Mouse (Mus musculus) lung, embryonic 16.5 days (tissue): ENCODE data around the gene Sbsn. TPM values are rescaled to one million over a fixed set of nuclear protein-coding genes. Genes with fewer than 3 reads are reported as not detected.

Source experiments
- ATAC-seq: fragments of 200-750 bp; cut with Nextera tagmentation; 2 replicates; pipeline ENCODE4 v1.8.0; 2017; ENCODE audit warnings: low read depth, mild to moderate bottlenecking, moderate library complexity
- H3K27ac ChIP-seq: fragments of 300-500 bp; sonication (generic); 2 replicates; pipeline ENCODE4 v1.5.1; 2014; ENCODE audit warnings: mild to moderate bottlenecking, control low read depth, low read length
- H3K27me3 ChIP-seq: fragments of 300-500 bp; sonication (generic); 2 replicates; pipeline ENCODE4 v1.6.1; 2014; ENCODE audit warnings: low read depth, low read length, mixed read lengths; ENCODE audit not compliant: control insufficient read depth, insufficient read depth
- H3K36me3 ChIP-seq: fragments of 300-500 bp; sonication (generic); 2 replicates; pipeline ENCODE4 v1.6.1; 2014; ENCODE audit warnings: low read length; ENCODE audit not compliant: control insufficient read depth, insufficient read depth
- H3K4me1 ChIP-seq: fragments of 300-500 bp; sonication (generic); replicated peaks from 2 replicates; pipeline ENCODE4 v1.6.1; 2014; ENCODE audit warnings: low read length, mixed read lengths; ENCODE audit not compliant: control insufficient read depth, insufficient read depth
- H3K4me2 ChIP-seq: fragments of 300-500 bp; sonication (generic); 2 replicates; pipeline ENCODE4 v1.6.1; 2014; ENCODE audit warnings: low read depth, low read length, control low read depth
- H3K4me3 ChIP-seq: fragments of 300-500 bp; sonication (generic); 2 replicates; pipeline ENCODE4 v1.5.1; 2014; ENCODE audit warnings: mild to moderate bottlenecking, low read length, control low read depth
- H3K9ac ChIP-seq: fragments of 300-500 bp; sonication (generic); 2 replicates; pipeline ENCODE4 v1.6.1; 2014; ENCODE audit warnings: low read length, control low read depth
- H3K9me3 ChIP-seq: fragments of 300-500 bp; sonication (generic); 2 replicates; pipeline ENCODE4 v1.6.1; 2016; ENCODE audit warnings: low read length; ENCODE audit not compliant: control insufficient read depth
- WGBS: fragments of 180-500 bp; shearing (Covaris S2); extraction: QIAGEN DNeasy Blood & Tissue Kit; methylation state at CpG from one replicate; pipeline ENCODE4 v1.1.7; 2014; 5-methylcytosine and 5-hydroxymethylcytosine counted together
- polyA plus RNA-seq: library from polyadenylated mRNA; unstranded; fragments of >200 nt; fragmentation: Nextera tagmentation; extraction: Ambion mirVana; gene quantifications from 2 replicates; pipeline ENCODE4 v1.2.1, GENCODE M21; 2015

The Sbsn gene
- 1.5 and 2.6 TPM in 2 replicates for polyA plus RNA-seq

DNA sequence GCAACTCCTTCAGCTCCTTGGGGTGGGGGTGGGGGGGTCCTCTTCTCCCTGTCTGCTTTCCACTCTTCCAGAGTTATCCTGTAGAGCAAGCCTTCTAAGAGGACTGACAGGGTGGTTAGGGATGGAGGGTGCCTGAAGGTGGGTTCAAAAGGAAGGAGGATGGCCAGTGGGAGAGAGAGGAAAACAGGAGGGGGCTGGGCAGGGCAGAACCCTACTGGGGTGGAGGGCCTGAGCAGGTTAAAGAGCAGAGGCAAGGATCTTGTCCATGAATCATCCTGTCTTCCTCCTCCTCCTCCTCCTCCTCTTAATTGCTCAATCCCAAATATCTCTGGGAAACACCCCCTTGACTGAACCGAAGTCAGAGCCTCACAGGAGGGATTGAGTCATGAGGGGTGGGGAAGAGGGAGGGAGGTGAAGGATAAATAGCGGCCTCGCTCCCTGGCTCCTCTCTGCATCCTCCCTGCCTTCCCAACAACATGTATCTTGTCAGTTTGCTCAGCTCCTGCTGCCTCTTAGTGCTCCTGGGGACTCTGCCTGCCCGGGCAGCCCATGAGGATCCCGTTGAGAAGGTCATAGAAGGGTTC, at the start of gene Sbsn:
Gene Sbsn, plus strand, starts transcription at position 386 of the 584 bp plus-strand sequence.
- H3K9me3 ChIP-seq: peaks cover 5% of the 10 kb centered on the region
- no peak within 1 kb of the TSS for H3K4me3 ChIP-seq
- no peak for ATAC-seq
- 32% methylated on average over 5 of the region's 5 CpGs for WGBS
- peaks cover 4% of the 10 kb centered on the region for H3K36me3 ChIP-seq
- H3K27ac ChIP-seq: no peak within 1 kb of the TSS
- no peaks in the 10 kb centered on the region for H3K4me1 ChIP-seq
- no peaks in the 10 kb centered on the region for H3K27me3 ChIP-seq
- H3K9ac ChIP-seq: no peak within 1 kb of the TSS
- H3K4me2 ChIP-seq: no peak within 1 kb of the TSS

GRCm38 (mm10) chr7:30706214-30706882, 44.9 kb upstream of the Sbsn start:
- no peak overlapping the region for H3K27ac ChIP-seq
- 38% methylated on average over 8 of the region's 8 CpGs for WGBS
- H3K9ac ChIP-seq: no peak overlapping the region
- H3K4me3 ChIP-seq: no peak overlapping the region
- H3K4me1 ChIP-seq: no peaks in the 10 kb centered on the region; the same call in 1 of the 2 replicates
- H3K36me3 ChIP-seq: no peaks in the 10 kb centered on the region
- H3K27me3 ChIP-seq: no peaks in the 10 kb centered on the region
- no peak for ATAC-seq
- H3K4me2 ChIP-seq: no peak overlapping the region
- H3K9me3 ChIP-seq: no peaks in the 10 kb centered on the region

DNA sequence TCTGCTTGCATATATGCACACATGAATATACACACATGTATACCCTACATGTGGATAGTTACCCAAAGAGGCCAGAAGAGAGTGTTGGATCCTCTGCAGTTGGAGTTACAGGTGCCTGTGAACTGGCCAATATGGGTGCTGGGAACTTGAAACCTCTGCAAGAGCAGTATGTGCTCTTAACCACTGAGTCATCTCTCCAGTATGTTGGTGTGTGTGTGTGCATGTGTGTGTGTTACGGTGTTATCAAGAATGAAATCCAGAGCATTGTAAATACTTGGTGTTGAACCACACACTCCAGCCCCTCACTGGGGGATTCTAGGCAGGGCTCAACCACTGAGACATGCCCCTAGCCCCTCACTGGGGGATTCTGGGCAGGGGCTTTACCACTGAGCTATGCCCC, 43.8 kb upstream of the Sbsn start:
- WGBS: 67% methylated on average over 1 of the region's 1 CpGs
- Histone ChIP-seq H3K9me3 (no peaks in the 10 kb centered on the region), H3K4me2 (no peak overlapping the region), H3K27me3 (no peaks in the 10 kb centered on the region), H3K9ac (no peak overlapping the region), H3K4me3 (no peak overlapping the region), H3K27ac (no peak overlapping the region), H3K36me3 (no peaks in the 10 kb centered on the region), H3K4me1 (no peaks in the 10 kb centered on the region; the same call in 1 of the 2 replicates)
- ATAC-seq: no peak

- 85% methylated on average over 3 of the region's 3 CpGs for WGBS
Observed at GRCm38 (mm10) chr7:30711942-30712341, 39.3 kb upstream of the Sbsn start, which contains the start of gene Atp4a. Gene Atp4a (plus strand): TSS chr7:30712209.

GRCm38 (mm10) chr7:30717006-30717715, 34.1 kb upstream of the Sbsn start:
- H3K4me1 ChIP-seq: peaks cover 2% of the 10 kb centered on the region; the same call in 1 of the 2 replicates
- H3K27me3 ChIP-seq: peaks cover 16% of the 10 kb centered on the region
- peak overlapping the region; percentile 52 for H3K4me2 ChIP-seq
- peak; percentile 93 for ATAC-seq
- H3K27ac ChIP-seq: no peak overlapping the region
- H3K9me3 ChIP-seq: no peaks in the 10 kb centered on the region
- H3K36me3 ChIP-seq: no peaks in the 10 kb centered on the region
- WGBS: 2% methylated on average over 43 of the region's 43 CpGs
- peak overlapping the region; percentile 22; the same call in 1 of the 2 replicates for H3K9ac ChIP-seq
- H3K4me3 ChIP-seq: peak overlapping the region; percentile 38

More at GRCm38 (mm10) chr7:30711942-30712341, 39.3 kb upstream of the Sbsn start, which contains the start of gene Atp4a:
- Histone ChIP-seq H3K4me3 (no peak within 1 kb of the TSS), H3K9me3 (no peaks in the 10 kb centered on the region), H3K36me3 (no peaks in the 10 kb centered on the region), H3K27me3 (peaks cover 10% of the 10 kb centered on the region), H3K4me2 (no peak within 1 kb of the TSS), H3K4me1 (peaks cover 1% of the 10 kb centered on the region; the same call in 1 of the 2 replicates), H3K9ac (no peak within 1 kb of the TSS), H3K27ac (no peak within 1 kb of the TSS)
- ATAC-seq: no peak

DNA sequence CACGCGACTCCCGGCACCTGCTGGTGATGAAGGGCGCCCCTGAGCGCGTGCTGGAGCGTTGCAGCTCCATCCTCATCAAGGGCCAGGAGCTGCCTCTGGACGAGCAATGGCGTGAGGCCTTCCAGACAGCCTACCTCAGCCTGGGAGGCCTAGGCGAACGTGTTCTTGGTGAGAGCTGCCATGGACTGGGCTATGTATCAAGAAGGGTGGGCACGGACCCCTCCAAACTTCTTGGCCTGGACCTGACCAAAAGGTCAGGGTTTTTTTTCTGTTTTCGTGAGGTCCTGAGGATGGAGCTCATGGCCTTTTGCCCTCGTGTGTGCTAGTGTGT, 33.6 kb upstream of the Sbsn start:
- Histone ChIP-seq H3K36me3 (no peaks in the 10 kb centered on the region), H3K9ac (peak overlapping the region; percentile 22; the same call in 1 of the 2 replicates), H3K27me3 (peaks cover 16% of the 10 kb centered on the region), H3K4me1 (peaks cover 2% of the 10 kb centered on the region; the same call in 1 of the 2 replicates), H3K9me3 (no peaks in the 10 kb centered on the region), H3K27ac (no peak overlapping the region), H3K4me2 (peak overlapping the region; percentile 52), H3K4me3 (peak overlapping the region; percentile 38)
- WGBS: 12% methylated on average over 14 of the region's 14 CpGs
- ATAC-seq: no peak

DNA sequence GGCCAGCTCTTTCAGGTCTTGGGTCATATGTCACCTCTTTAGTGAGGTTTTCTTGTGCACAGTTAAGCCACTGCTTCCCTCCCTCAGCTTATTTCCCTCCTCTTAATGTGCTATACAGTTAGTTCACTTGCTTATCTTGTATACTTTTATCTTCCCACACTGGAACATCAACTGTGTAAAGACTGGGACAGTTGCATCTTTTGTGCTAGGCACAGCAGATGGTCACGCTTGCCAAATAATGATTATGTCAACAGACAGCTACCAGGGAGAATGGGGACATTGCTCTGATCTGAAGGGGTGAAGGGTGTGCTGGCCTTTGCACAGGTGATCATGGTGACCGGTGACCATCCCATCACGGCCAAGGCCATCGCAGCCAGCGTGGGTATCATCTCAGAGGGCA, 31.6 kb upstream of the Sbsn start:
- 86% methylated on average over 5 of the region's 5 CpGs for WGBS

DNA sequence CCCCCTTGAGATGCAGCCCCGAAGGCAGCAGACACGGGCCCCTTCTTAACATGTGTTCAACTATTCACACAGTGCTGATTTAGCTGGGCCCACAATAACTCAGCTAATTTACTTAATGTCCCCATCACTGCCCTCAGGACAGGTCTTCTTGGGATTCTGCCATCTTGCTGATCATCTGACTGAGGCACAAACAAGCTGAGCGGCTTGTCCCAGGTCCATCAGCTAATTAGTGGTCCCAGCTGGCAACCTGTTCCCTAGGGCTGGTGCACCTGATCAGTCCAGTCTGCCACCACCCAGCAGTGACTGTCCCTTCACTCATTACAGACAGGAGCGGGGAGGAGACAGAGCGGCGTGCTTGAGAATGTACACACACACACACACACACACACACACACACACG, 30.0 kb upstream of the Sbsn start:
- no peaks in the 10 kb centered on the region for H3K36me3 ChIP-seq
- H3K27ac ChIP-seq: no peak overlapping the region
- no peak overlapping the region for H3K4me3 ChIP-seq
- whole genome bisulfite sequencing: 84% methylated on average over 7 of the region's 7 CpGs
- peaks cover 2% of the 10 kb centered on the region; the same call in 1 of the 2 replicates for H3K4me1 ChIP-seq
- no peak overlapping the region for H3K4me2 ChIP-seq
- no peak overlapping the region for H3K9ac ChIP-seq
- H3K9me3 ChIP-seq: no peaks in the 10 kb centered on the region
- H3K27me3 ChIP-seq: peaks cover 11% of the 10 kb centered on the region
- ATAC-seq: no peak

More for the DNA sequence above, 31.6 kb upstream of the Sbsn start:
- H3K9me3 ChIP-seq: no peaks in the 10 kb centered on the region
- H3K4me2 ChIP-seq: no peak overlapping the region
- H3K27me3 ChIP-seq: peaks cover 16% of the 10 kb centered on the region
- no peak overlapping the region for H3K27ac ChIP-seq
- H3K36me3 ChIP-seq: no peaks in the 10 kb centered on the region
- H3K4me3 ChIP-seq: no peak overlapping the region
- H3K4me1 ChIP-seq: peaks cover 2% of the 10 kb centered on the region; the same call in 1 of the 2 replicates
- H3K9ac ChIP-seq: no peak overlapping the region
- ATAC-seq: no peak
